Mouse (Mus musculus) CD4-positive, CD25-positive, alpha-beta regulatory T cell, adult 2 months (primary cell): ENCODE measurements around the gene Pdpn.
"Not testable (repeated sequence)": the region's sequence is repeated elsewhere in the genome, so short reads cannot be mapped to it uniquely, and the experiment has no call there.

Source experiments
- DNase-seq: peaks from one replicate; pipeline ENCODE4 v3.0.0-alpha.2; 2012; ENCODE audit warnings: low read depth, low spot score

Pdpn gene

GRCm38 (mm10) chr4:143299325-143300070 is at the start of gene Pdpn:
TSS of gene Pdpn (minus strand) at chr4:143299564.
- no peak for DNase-seq

GRCm38 (mm10) chr4:143348678-143349077 is 49.3 kb upstream of the Pdpn start:
- no peak for DNase-seq

GRCm38 (mm10) chr4:143345491-143345890 is 46.1 kb upstream of the Pdpn start:
- DNase-seq, result not testable (repeated sequence)

GRCm38 (mm10) chr4:143341470-143341869 is 42.1 kb upstream of the Pdpn start:
- DNase-seq, result no peak

- DNase-seq, result no peak
These were observed 40.4 kb upstream of the Pdpn start for GRCm38 (mm10) chr4:143339808-143340207.

GRCm38 (mm10) chr4:143336096-143336495 is 36.7 kb upstream of the Pdpn start:
- no peak for DNase-seq

GRCm38 (mm10) chr4:143334995-143335394 is 35.6 kb upstream of the Pdpn start:
- DNase-seq, result no peak

- DNase-seq, result no peak
These were observed 34.8 kb upstream of the Pdpn start for GRCm38 (mm10) chr4:143334145-143334544.

GRCm38 (mm10) chr4:143331787-143332186 is 32.4 kb upstream of the Pdpn start:
- no peak for DNase-seq

GRCm38 (mm10) chr4:143330566-143330965 is 31.2 kb upstream of the Pdpn start:
- no peak for DNase-seq

- peak; percentile 64 for DNase-seq
These were observed 26.2 kb upstream of the Pdpn start for GRCm38 (mm10) chr4:143325625-143325941.

GRCm38 (mm10) chr4:143324925-143325624 is 25.7 kb upstream of the Pdpn start:
- no peak for DNase-seq

- DNase-seq, result no peak
These were observed 25.0 kb upstream of the Pdpn start for GRCm38 (mm10) chr4:143324176-143324924.

GRCm38 (mm10) chr4:143313299-143313698 is 13.9 kb upstream of the Pdpn start:
- no peak for DNase-seq

GRCm38 (mm10) chr4:143311341-143311740 is 12.0 kb upstream of the Pdpn start:
- peak; percentile 25 for DNase-seq

- no peak for DNase-seq
These were observed 6.8 kb upstream of the Pdpn start for GRCm38 (mm10) chr4:143305987-143306772.

GRCm38 (mm10) chr4:143305031-143305430 is 5.7 kb upstream of the Pdpn start:
- no peak for DNase-seq

GRCm38 (mm10) chr4:143302279-143302890 is 3.0 kb upstream of the Pdpn start:
- no peak for DNase-seq

- no peak for DNase-seq
These were observed 2.5 kb upstream of the Pdpn start for GRCm38 (mm10) chr4:143301875-143302274.

- DNase-seq, result no peak
These were observed 1.7 kb upstream of the Pdpn start for GRCm38 (mm10) chr4:143301042-143301441.

- no peak for DNase-seq
These were observed 837 bp upstream of the Pdpn start for GRCm38 (mm10) chr4:143300113-143300688.
